Mouse (Mus musculus) c-Kit-positive CD71-positive TER-119-negative erythroid progenitor cells, embryonic 14.5 days (primary cell): ENCODE measurements around the gene Ppm1n.

Experiments used
- DNase-seq: peaks from one replicate; pipeline ENCODE4 v3.0.0-alpha.2; 2013; ENCODE audit warnings: low read depth

Gene Ppm1n

GRCm38 (mm10) chr7:19307739-19308453, 28.0 kb upstream of the Ppm1n start:
- no peak for DNase-seq

- DNase-seq = no peak
Measured at GRCm38 (mm10) chr7:19306819-19307738, 27.2 kb upstream of the Ppm1n start.

- no peak for DNase-seq
Measured at GRCm38 (mm10) chr7:19305796-19306765, 26.2 kb upstream of the Ppm1n start.

GRCm38 (mm10) chr7:19305413-19305735, 25.5 kb upstream of the Ppm1n start:
- DNase-seq = no peak

GRCm38 (mm10) chr7:19304501-19305412, 24.9 kb upstream of the Ppm1n start:
- no peak for DNase-seq

- no peak for DNase-seq
Measured at GRCm38 (mm10) chr7:19303770-19304169, 23.9 kb upstream of the Ppm1n start.

GRCm38 (mm10) chr7:19303046-19303305, 23.1 kb upstream of the Ppm1n start:
- no peak for DNase-seq

GRCm38 (mm10) chr7:19302264-19303045, 22.6 kb upstream of the Ppm1n start:
- no peak for DNase-seq

GRCm38 (mm10) chr7:19301461-19302263, 21.8 kb upstream of the Ppm1n start:
- no peak for DNase-seq

- DNase-seq = no peak
Measured at GRCm38 (mm10) chr7:19300501-19301421, 20.9 kb upstream of the Ppm1n start.

- no peak for DNase-seq
Measured at GRCm38 (mm10) chr7:19299194-19299593, 19.3 kb upstream of the Ppm1n start.

GRCm38 (mm10) chr7:19297794-19298193, 17.9 kb upstream of the Ppm1n start:
- no peak for DNase-seq

GRCm38 (mm10) chr7:19297034-19297433, 17.2 kb upstream of the Ppm1n start:
- DNase-seq = no peak

GRCm38 (mm10) chr7:19295503-19296185, 15.8 kb upstream of the Ppm1n start:
- DNase-seq = peak; percentile 79

GRCm38 (mm10) chr7:19290969-19291596, 11.2 kb upstream of the Ppm1n start:
- DNase-seq = no peak

- DNase-seq = no peak
Measured at GRCm38 (mm10) chr7:19284763-19285162, 4.9 kb upstream of the Ppm1n start.

GRCm38 (mm10) chr7:19283406-19283804, 3.5 kb upstream of the Ppm1n start:
- DNase-seq = no peak
